Mouse (Mus musculus) hindbrain, embryonic 16.5 days (tissue): ENCODE measurements around the gene Tmem107. TPM values are rescaled to one million over a fixed set of nuclear protein-coding genes. Genes with fewer than 3 reads are reported as not detected.
A peak's percentile ranks its signal among the peaks of the same experiment; 100 is the strongest.

ENCODE experiments used
- ATAC-seq: fragments of 200-750 bp; cut with Nextera tagmentation; 2 replicates; pipeline ENCODE4 v1.8.0; 2017; ENCODE audit warnings: moderate TSS enrichment, moderate library complexity
- H3K27ac ChIP-seq: fragments of 300-500 bp; sonication (generic); 2 replicates; pipeline ENCODE4 v1.5.1; 2014; ENCODE audit warnings: low read depth, mild to moderate bottlenecking, control low read depth, low read length, moderate library complexity
- H3K27me3 ChIP-seq: fragments of 300-500 bp; sonication (generic); replicated peaks from 2 replicates; pipeline ENCODE4 v1.6.1; 2014; ENCODE audit warnings: low read length; ENCODE audit not compliant: control insufficient read depth, insufficient read depth
- H3K36me3 ChIP-seq: fragments of 300-500 bp; sonication (generic); 2 replicates; pipeline ENCODE4 v1.6.1; 2014; ENCODE audit warnings: mild to moderate bottlenecking, low read length, moderate library complexity, mixed read lengths; ENCODE audit not compliant: control insufficient read depth, insufficient read depth
- H3K4me1 ChIP-seq: fragments of 300-500 bp; sonication (generic); 2 replicates; pipeline ENCODE4 v1.6.1; 2014; ENCODE audit warnings: low read depth, low read length; ENCODE audit not compliant: control insufficient read depth, insufficient read depth
- H3K4me2 ChIP-seq: fragments of 300-500 bp; sonication (generic); 2 replicates; pipeline ENCODE4 v1.6.1; 2014; ENCODE audit warnings: mild to moderate bottlenecking, low read length, control low read depth, moderate library complexity
- H3K4me3 ChIP-seq: fragments of 300-500 bp; sonication (generic); 2 replicates; pipeline ENCODE4 v1.5.1; 2014; ENCODE audit warnings: mild to moderate bottlenecking, low read length, control low read depth, moderate library complexity
- H3K9ac ChIP-seq: fragments of 300-500 bp; sonication (generic); 2 replicates; pipeline ENCODE4 v1.6.1; 2014; ENCODE audit warnings: low read depth, mild to moderate bottlenecking, control low read depth, low read length, moderate library complexity
- H3K9me3 ChIP-seq: fragments of 300-500 bp; sonication (generic); 2 replicates; pipeline ENCODE4 v1.6.1; 2014; ENCODE audit warnings: mild to moderate bottlenecking, low read length, moderate library complexity; ENCODE audit not compliant: control insufficient read depth
- WGBS: fragments of 180-500 bp; shearing (Covaris S2); extraction: QIAGEN DNeasy Blood & Tissue Kit; methylation state at CpG from one replicate; pipeline ENCODE4 v1.1.7; 2014; 5-methylcytosine and 5-hydroxymethylcytosine counted together
- polyA plus RNA-seq: library from polyadenylated mRNA; unstranded; fragments of >200 nt; fragmentation: Nextera tagmentation; extraction: Ambion mirVana; gene quantifications from 2 replicates; pipeline ENCODE4 v1.2.1, GENCODE M21; 2015

The Tmem107 gene
- polyA plus RNA-seq, 1 experiment from 2014 or later, result 42.6 TPM

DNA sequence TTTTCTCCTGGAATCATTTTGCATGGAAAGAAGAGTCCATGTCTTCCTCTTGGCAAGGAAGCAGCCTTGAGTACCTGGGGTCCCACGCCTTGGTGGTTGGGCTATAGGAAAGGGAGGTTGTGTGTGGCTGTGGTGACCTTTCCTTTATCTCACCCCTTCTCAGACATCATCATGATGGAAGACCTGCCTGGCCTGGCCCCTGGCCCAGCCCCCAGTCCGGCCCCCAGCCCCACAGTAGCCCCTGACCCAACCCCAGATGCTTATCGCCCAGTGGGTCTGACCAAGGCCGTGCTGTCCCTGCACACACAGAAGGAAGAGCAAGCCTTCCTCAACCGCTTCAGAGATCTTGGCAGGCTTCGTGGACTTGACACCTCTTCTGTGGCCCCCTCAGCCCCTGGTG is 34.6 kb downstream of the Tmem107 start:
- whole genome bisulfite sequencing, result 92% methylated on average over 6 of the region's 6 CpGs
- Histone ChIP-seq H3K27ac (no peak overlapping the region), H3K4me3 (no peak overlapping the region), H3K4me2 (no peak overlapping the region), H3K36me3 (peaks cover 47% of the 10 kb centered on the region), H3K9me3 (no peaks in the 10 kb centered on the region), H3K27me3 (no peaks in the 10 kb centered on the region), H3K9ac (no peak overlapping the region), H3K4me1 (peaks cover 5% of the 10 kb centered on the region)
- ATAC-seq, result no peak

DNA sequence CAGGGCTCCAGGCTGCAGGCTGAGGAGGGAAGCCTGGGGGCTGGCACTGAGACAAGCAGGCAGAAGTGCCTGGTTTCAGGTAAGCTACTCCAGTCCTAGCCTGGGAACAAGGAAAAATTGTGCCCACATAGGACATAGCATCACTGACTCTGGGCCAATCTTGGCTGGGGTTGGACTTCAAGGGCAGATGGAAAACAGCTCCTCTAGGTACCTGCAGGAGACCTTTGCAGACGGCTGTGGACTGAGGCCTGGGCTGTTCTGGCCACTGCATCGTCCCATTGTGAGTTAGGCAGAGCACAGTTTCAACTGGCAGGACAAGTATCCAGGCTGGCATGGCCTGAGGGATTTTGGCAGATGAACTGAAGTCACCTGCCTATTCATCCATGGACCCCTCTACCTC is 35.2 kb downstream of the Tmem107 start:
- no peak for ATAC-seq
- no peaks in the 10 kb centered on the region; the same call in 1 of the 2 replicates for H3K4me1 ChIP-seq

GRCm38 (mm10) chr11:69106299-69106698 is 35.7 kb downstream of the Tmem107 start:
- no peak overlapping the region for H3K9ac ChIP-seq
- no peak for ATAC-seq
- H3K4me3 ChIP-seq, result no peak overlapping the region
- no peaks in the 10 kb centered on the region for H3K27me3 ChIP-seq
- peaks cover 2% of the 10 kb centered on the region; the same call in 1 of the 2 replicates for H3K4me1 ChIP-seq
- peaks cover 42% of the 10 kb centered on the region for H3K36me3 ChIP-seq
- 91% methylated on average over 11 of the region's 11 CpGs for WGBS
- H3K4me2 ChIP-seq, result no peak overlapping the region
- no peak overlapping the region for H3K27ac ChIP-seq
- H3K9me3 ChIP-seq, result no peaks in the 10 kb centered on the region

More for the DNA sequence above, 35.2 kb downstream of the Tmem107 start:
- WGBS, result 100% methylated on average over 2 of the region's 2 CpGs
- H3K27ac ChIP-seq, result no peak overlapping the region
- no peaks in the 10 kb centered on the region for H3K9me3 ChIP-seq
- no peak overlapping the region for H3K4me2 ChIP-seq
- no peak overlapping the region for H3K4me3 ChIP-seq
- H3K36me3 ChIP-seq, result peaks cover 47% of the 10 kb centered on the region
- no peaks in the 10 kb centered on the region for H3K27me3 ChIP-seq
- H3K9ac ChIP-seq, result no peak overlapping the region

GRCm38 (mm10) chr11:69106842-69107241 is 36.2 kb downstream of the Tmem107 start:
- Histone ChIP-seq H3K9me3 (no peaks in the 10 kb centered on the region), H3K36me3 (peaks cover 39% of the 10 kb centered on the region), H3K9ac (no peak overlapping the region), H3K27ac (no peak overlapping the region), H3K4me2 (no peak overlapping the region), H3K27me3 (no peaks in the 10 kb centered on the region), H3K4me3 (no peak overlapping the region), H3K4me1 (peaks cover 4% of the 10 kb centered on the region; the same call in 1 of the 2 replicates)
- ATAC-seq, result no peak
- WGBS, result 85% methylated on average over 11 of the region's 11 CpGs

DNA sequence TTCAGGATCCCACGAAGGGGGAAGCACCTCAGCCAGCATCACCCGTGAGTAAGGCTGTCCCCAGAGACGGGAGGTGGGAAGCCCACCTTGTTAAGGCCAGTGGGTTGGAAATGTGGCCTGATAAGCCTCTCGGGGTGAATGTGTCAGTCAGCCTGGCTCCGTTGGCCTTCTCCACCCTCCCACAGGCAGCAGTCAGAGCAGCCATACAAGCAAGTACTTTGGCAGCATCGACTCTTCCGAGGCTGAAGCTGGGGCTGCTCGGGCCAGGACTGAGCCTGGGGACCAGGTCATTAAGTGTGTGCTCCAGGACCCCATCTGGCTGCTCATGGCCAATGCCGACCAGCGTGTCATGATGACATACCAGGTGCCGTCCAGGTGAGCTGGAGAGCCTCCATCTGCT is 37.1 kb downstream of the Tmem107 start:
- 93% methylated on average over 11 of the region's 11 CpGs for WGBS
- ATAC-seq, result no peak
- H3K4me1 ChIP-seq, result peaks cover 4% of the 10 kb centered on the region; the same call in 1 of the 2 replicates
- no peak overlapping the region for H3K27ac ChIP-seq
- no peaks in the 10 kb centered on the region for H3K27me3 ChIP-seq
- no peak overlapping the region for H3K9ac ChIP-seq
- no peak overlapping the region for H3K4me3 ChIP-seq
- H3K36me3 ChIP-seq, result peaks cover 32% of the 10 kb centered on the region
- no peaks in the 10 kb centered on the region for H3K9me3 ChIP-seq
- H3K4me2 ChIP-seq, result no peak overlapping the region

DNA sequence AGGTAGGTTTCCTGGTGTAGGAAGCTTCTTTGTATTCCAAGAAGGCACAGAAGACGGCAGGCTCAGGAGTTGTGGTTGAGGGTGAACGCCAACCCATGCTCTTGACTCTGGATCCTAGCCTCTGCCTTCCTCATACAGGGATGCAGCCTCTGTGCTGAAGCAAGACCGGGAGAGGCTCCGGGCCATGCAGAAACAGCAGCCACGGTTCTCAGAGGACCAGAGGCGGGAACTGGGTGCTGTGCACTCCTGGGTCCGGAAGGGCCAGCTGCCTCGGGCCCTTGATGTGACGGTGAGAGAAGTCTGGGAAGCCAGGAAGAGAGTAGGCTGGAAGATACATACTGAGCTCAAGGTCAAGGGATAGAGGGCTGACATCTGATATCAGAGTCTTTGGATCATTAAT is 37.6 kb downstream of the Tmem107 start:
- H3K9ac ChIP-seq, result no peak overlapping the region
- no peaks in the 10 kb centered on the region for H3K9me3 ChIP-seq
- no peak overlapping the region for H3K4me2 ChIP-seq
- no peaks in the 10 kb centered on the region for H3K27me3 ChIP-seq
- no peak overlapping the region for H3K4me3 ChIP-seq
- H3K4me1 ChIP-seq, result peaks cover 4% of the 10 kb centered on the region; the same call in 1 of the 2 replicates
- no peak overlapping the region for H3K27ac ChIP-seq
- WGBS, result 93% methylated on average over 9 of the region's 9 CpGs
- ATAC-seq, result no peak
- peaks cover 30% of the 10 kb centered on the region for H3K36me3 ChIP-seq

DNA sequence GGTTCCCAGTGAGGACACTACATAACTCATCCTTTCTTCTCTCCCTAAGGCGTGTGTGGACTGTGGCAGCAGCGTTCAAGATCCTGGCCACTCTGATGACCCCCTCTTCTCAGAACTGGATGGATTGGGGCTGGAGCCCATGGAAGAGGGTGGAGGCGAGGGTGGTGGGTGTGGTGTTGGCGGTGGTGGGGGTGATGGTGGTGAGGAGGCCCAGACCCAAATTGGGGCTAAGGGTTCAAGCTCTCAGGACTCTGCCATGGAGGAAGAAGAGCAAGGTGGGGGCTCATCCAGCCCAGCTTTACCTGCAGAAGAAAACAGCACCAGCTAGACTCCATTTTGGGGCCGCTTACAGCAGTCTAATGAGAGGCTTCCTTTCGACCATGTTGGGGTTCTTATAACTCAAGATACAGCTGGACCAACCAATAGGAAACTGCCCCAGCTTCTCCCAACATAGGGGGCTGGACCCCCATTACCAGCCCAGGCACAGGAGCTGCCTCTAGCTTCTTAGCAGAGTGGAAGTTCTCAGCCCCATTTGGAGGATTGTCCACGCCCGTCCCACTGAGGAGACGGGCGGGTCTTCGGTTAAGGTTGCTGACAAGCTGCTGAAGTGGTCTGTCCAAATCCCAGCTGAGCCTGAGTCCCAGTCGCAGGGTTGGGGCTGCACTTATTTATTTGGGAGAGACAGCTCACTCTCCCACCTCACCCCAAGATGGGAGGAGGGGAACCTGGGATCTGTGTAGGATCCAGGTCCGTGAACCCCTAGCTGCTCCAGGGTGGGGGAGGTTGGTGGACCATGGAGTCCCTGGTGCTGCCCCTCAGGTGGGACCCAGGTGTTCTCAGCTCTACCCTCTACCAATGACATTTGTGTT is 38.7 kb downstream of the Tmem107 start:
- Histone ChIP-seq H3K9me3 (no peaks in the 10 kb centered on the region), H3K4me2 (no peak overlapping the region), H3K4me1 (peaks cover 4% of the 10 kb centered on the region; the same call in 1 of the 2 replicates), H3K27me3 (no peaks in the 10 kb centered on the region), H3K9ac (no peak overlapping the region), H3K4me3 (no peak overlapping the region), H3K27ac (no peak overlapping the region), H3K36me3 (peaks cover 20% of the 10 kb centered on the region)
- WGBS, result 83% methylated on average over 13 of the region's 13 CpGs
- ATAC-seq, result no peak

- H3K36me3 ChIP-seq, result peaks cover 16% of the 10 kb centered on the region
- no peaks in the 10 kb centered on the region for H3K27me3 ChIP-seq
- H3K4me1 ChIP-seq, result peaks cover 4% of the 10 kb centered on the region; the same call in 1 of the 2 replicates
- peak overlapping the region; percentile 7; the same call in 1 of the 2 replicates for H3K9ac ChIP-seq
- peak overlapping the region; percentile 13; the same call in 1 of the 2 replicates for H3K27ac ChIP-seq
- ATAC-seq, result peak; percentile 69
- peak overlapping the region; percentile 60 for H3K4me2 ChIP-seq
- H3K4me3 ChIP-seq, result peak overlapping the region; percentile 41
- no peaks in the 10 kb centered on the region for H3K9me3 ChIP-seq
- under 1% methylated on average over 30 of the region's 30 CpGs for WGBS
Observed at GRCm38 (mm10) chr11:69110319-69111046, 39.9 kb downstream of the Tmem107 start.
